Mouse (Mus musculus) forebrain, postnatal 0 days (tissue): Measurements from ENCODE around the gene Susd4. TPM values are rescaled to one million over a fixed set of nuclear protein-coding genes. Genes with fewer than 3 reads are reported as not detected.

Source experiments
- ATAC-seq: fragments of 200-750 bp; cut with Nextera tagmentation; 2 replicates; pipeline ENCODE4 v1.8.0; 2017; ENCODE audit warnings: mild to moderate bottlenecking, moderate library complexity
- DNase-seq: peaks from one replicate; pipeline ENCODE4 v3.0.0-alpha.2; 2015
- H3K27ac ChIP-seq: fragments of 300-500 bp; sonication (generic); 2 replicates; pipeline ENCODE4 v1.5.1; 2014; ENCODE audit warnings: low read depth, mild to moderate bottlenecking, antibody characterized with exemption, low read length, moderate library complexity, mixed read lengths
- H3K27me3 ChIP-seq: fragments of 300-500 bp; sonication (generic); 2 replicates; pipeline ENCODE4 v1.6.1; 2014; ENCODE audit warnings: mild to moderate bottlenecking, low read length, mixed read lengths; ENCODE audit not compliant: insufficient read depth
- H3K36me3 ChIP-seq: fragments of 300-500 bp; sonication (generic); 2 replicates; pipeline ENCODE4 v1.6.1; 2014; ENCODE audit warnings: mild to moderate bottlenecking, moderate library complexity; ENCODE audit not compliant: insufficient read depth
- H3K4me1 ChIP-seq: fragments of 300-500 bp; sonication (generic); 2 replicates; pipeline ENCODE4 v1.6.1; 2014; ENCODE audit warnings: antibody characterized with exemption; ENCODE audit not compliant: insufficient read depth
- H3K4me2 ChIP-seq: fragments of 300-500 bp; sonication (generic); 2 replicates; pipeline ENCODE4 v1.6.1; 2014; ENCODE audit warnings: low read depth, mild to moderate bottlenecking, moderate library complexity
- H3K4me3 ChIP-seq: fragments of 300-500 bp; sonication (generic); 2 replicates; pipeline ENCODE4 v1.5.1; 2014; ENCODE audit warnings: low read depth, low read length, mixed read lengths
- H3K9ac ChIP-seq: fragments of 300-500 bp; sonication (generic); 2 replicates; pipeline ENCODE4 v1.6.1; 2014; ENCODE audit warnings: mild to moderate bottlenecking
- H3K9me3 ChIP-seq: fragments of 300-500 bp; sonication (generic); 2 replicates; pipeline ENCODE4 v1.6.1; 2016; ENCODE audit warnings: low read length
- CTCF ChIP-seq: sonication (generic); IDR thresholded peaks from 2 replicates; pipeline ENCODE4 v1.5.1; 2016; ENCODE audit warnings: antibody characterized with exemption, control low read depth, low read depth
- WGBS: fragments of 180-500 bp; shearing (Covaris S2); extraction: QIAGEN DNeasy Blood & Tissue Kit; methylation state at CpG from one replicate; pipeline ENCODE4 v1.1.7; 2014; 5-methylcytosine and 5-hydroxymethylcytosine counted together
- polyA plus RNA-seq: library from polyadenylated mRNA; unstranded; fragments of >200 nt; fragmentation: Nextera tagmentation; extraction: Ambion mirVana; gene quantifications from 2 replicates; pipeline ENCODE4 v1.2.1, GENCODE M21; 2015
- total RNA-seq: library from RNA; depleted of rRNA; stranded (reverse); fragments of >200 nt; gene quantifications from 2 replicates; pipeline ENCODE4 v1.2.3, GENCODE M21; 2014

The Susd4 gene
- total and polyA plus RNA-seq, 2 experiments from 2014 or later = 55.4 to 65.4 TPM

DNA sequence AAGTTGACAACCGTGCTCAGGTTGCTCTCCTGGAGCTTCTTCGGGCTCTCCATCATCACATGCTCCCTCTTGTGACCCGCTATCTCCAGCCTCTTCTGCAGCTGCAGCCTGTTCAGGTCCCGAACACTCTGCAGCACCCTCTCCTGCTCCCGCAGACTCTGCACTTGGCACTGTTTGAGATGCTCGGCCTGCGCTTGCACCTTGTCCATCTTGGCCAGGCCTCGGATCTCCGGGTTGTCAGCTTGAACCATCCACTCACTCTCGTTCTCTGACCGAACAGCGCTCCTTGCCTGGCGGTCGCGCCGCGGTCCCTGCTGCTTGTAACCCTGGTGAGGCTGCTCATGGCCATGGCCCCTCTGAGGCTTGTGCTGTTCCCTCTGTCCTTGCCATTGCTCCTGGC lies 15.8 kb upstream of the Susd4 start:
- Histone ChIP-seq H3K9ac (no peak overlapping the region), H3K27ac (no peak overlapping the region), H3K4me2 (no peak overlapping the region), H3K27me3 (no peaks in the 10 kb centered on the region), H3K4me3 (no peak overlapping the region), H3K4me1 (no peaks in the 10 kb centered on the region), H3K9me3 (no peaks in the 10 kb centered on the region), H3K36me3 (no peaks in the 10 kb centered on the region)
- no peak for TF ChIP-seq CTCF
- no peak for DNase-seq
- no peak for ATAC-seq
- WGBS = 91% methylated on average over 17 of the region's 17 CpGs

DNA sequence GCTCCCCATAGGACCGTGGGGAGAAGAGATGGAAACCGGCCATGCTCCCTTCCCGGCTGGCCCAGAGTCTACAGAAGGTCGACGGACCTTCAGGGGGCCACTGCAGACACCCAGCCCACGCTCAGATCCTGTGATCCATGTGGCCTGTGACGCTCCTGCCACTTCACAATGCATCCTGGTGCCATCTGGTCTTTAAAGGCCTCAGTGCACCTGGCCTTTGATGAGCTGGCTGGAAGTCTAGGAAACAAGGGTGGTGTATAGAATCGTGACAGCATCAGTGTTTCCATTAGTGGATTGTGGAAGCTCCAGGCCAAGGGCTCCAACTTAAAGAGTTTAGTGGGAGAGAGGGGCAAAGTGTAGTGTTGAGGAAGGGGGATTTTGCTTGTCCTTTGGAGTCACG lies 14.6 kb upstream of the Susd4 start, which contains the start of gene Ccdc185:
Gene Ccdc185, minus strand, starts transcription at position 101 of the 400 bp plus-strand sequence.
- DNase-seq (no peak), ATAC-seq (no peak)
- 92% methylated on average over 9 of the region's 9 CpGs for WGBS
- Histone ChIP-seq H3K27me3 (no peaks in the 10 kb centered on the region), H3K4me1 (no peaks in the 10 kb centered on the region), H3K4me2 (no peak within 1 kb of the TSS), H3K9ac (no peak within 1 kb of the TSS), H3K9me3 (no peaks in the 10 kb centered on the region), H3K36me3 (no peaks in the 10 kb centered on the region), H3K4me3 (no peak within 1 kb of the TSS), H3K27ac (no peak within 1 kb of the TSS)
- no peak for TF ChIP-seq CTCF

DNA sequence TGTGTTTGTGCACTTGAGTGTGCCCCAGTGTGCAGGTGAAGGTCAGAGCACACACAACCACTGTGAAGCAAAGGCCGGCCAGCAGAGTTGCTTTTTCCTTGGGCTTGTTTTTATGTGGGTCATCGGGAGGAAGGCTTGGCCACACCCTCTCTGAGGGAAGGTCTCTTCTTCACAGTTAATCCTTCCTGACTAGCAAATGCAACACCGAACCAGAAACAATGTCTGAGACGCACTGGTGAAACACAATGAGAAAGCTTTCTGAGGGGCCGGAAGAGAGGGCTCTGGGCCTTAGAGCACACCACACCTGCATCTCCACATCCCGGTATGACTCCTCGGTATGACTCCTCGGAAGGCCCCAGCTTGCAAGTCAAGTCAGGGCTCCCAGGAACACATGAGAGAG lies 12.4 kb upstream of the Susd4 start:
- no peaks in the 10 kb centered on the region for H3K4me1 ChIP-seq
- no peak overlapping the region for H3K4me3 ChIP-seq
- WGBS = 45% methylated on average over 8 of the region's 8 CpGs
- H3K9me3 ChIP-seq = no peaks in the 10 kb centered on the region
- H3K9ac ChIP-seq = no peak overlapping the region
- TF ChIP-seq CTCF = no peak
- no peak overlapping the region for H3K4me2 ChIP-seq
- H3K27ac ChIP-seq = no peak overlapping the region
- no peaks in the 10 kb centered on the region for H3K36me3 ChIP-seq
- ATAC-seq (no peak), DNase-seq (no peak)
- no peaks in the 10 kb centered on the region for H3K27me3 ChIP-seq

DNA sequence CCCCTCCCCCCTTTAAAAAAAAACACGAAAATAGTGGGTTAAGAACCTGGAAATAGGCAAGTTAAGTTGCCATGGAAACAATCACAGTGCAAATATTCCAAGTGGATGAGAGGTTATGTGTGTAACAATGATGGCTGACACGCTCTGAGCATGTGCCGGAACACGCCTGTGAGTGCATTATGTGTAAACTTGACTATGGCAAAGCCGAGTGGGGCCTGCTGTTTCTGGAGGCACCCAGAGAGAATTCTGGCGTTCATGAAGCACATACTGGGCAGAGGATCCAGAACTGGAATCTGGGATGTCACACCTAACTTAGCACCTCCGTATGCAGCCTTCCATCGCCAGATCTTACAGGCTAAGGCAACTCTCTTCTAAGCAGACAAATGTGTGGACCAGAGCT lies 10.0 kb upstream of the Susd4 start:
- H3K4me1 ChIP-seq = no peaks in the 10 kb centered on the region
- DNase-seq (peak; percentile 46), ATAC-seq (peak; percentile 81)
- no peak for TF ChIP-seq CTCF
- H3K9me3 ChIP-seq = no peaks in the 10 kb centered on the region
- H3K9ac ChIP-seq = no peak overlapping the region
- no peaks in the 10 kb centered on the region for H3K36me3 ChIP-seq
- no peak overlapping the region for H3K27ac ChIP-seq
- no peak overlapping the region for H3K4me2 ChIP-seq
- H3K27me3 ChIP-seq = no peaks in the 10 kb centered on the region
- H3K4me3 ChIP-seq = no peak overlapping the region
- WGBS = 61% methylated on average over 8 of the region's 8 CpGs

DNA sequence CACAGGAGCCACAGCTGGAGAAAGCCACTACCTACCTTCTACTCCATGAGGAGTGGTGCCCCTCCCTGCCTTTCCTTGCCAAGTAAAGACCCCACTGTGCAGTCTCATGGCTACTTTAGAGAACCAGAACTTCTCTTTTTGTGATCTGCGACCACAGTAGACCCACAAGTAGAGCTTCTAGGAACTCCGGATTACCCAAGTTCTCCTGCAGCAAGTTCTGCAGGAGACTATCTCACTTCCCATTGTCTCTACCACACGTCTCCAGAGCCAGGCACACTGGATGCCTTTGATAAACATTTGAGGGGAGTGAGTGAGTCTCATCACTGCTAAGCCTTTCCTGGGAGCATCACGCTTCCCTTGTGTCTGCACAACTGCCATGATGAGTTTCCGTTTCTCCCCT lies 8.8 kb upstream of the Susd4 start:
- DNase-seq = no peak

DNA sequence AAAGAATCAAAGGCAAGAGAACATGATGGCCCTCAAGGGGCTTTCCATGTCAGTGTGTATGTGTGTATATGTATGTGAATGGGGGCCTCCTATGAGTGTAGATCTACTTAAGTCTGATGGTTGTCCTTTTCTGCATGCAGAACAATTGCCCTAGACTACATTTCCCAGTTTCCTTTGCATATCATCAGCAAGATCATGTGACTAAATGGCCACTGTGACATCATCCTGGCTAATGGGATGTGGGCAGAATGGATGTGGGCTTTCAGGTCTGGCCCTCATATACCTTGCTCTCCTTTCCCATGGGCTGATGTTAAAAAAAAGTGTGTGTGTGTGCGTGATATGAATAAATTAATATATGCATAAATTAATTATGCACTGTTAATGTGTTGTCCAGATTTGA lies 4.9 kb upstream of the Susd4 start:
- Histone ChIP-seq H3K9me3 (no peaks in the 10 kb centered on the region), H3K27me3 (no peaks in the 10 kb centered on the region), H3K36me3 (no peaks in the 10 kb centered on the region), H3K4me2 (no peak overlapping the region), H3K9ac (no peak overlapping the region), H3K4me1 (peaks cover 3% of the 10 kb centered on the region; the same call in 1 of the 2 replicates), H3K27ac (no peak overlapping the region), H3K4me3 (no peak overlapping the region)
- no peak for ATAC-seq
- DNase-seq = no peak
- no peak for TF ChIP-seq CTCF
- WGBS = 86% methylated on average over 1 of the region's 1 CpGs

More for the DNA sequence above, 8.8 kb upstream of the Susd4 start:
- Histone ChIP-seq H3K9me3 (no peaks in the 10 kb centered on the region), H3K4me2 (no peak overlapping the region), H3K27me3 (no peaks in the 10 kb centered on the region), H3K36me3 (no peaks in the 10 kb centered on the region), H3K27ac (no peak overlapping the region), H3K9ac (no peak overlapping the region), H3K4me1 (no peaks in the 10 kb centered on the region), H3K4me3 (no peak overlapping the region)
- no peak for ATAC-seq
- TF ChIP-seq CTCF = no peak
- 87% methylated on average over 5 of the region's 5 CpGs for WGBS

DNA sequence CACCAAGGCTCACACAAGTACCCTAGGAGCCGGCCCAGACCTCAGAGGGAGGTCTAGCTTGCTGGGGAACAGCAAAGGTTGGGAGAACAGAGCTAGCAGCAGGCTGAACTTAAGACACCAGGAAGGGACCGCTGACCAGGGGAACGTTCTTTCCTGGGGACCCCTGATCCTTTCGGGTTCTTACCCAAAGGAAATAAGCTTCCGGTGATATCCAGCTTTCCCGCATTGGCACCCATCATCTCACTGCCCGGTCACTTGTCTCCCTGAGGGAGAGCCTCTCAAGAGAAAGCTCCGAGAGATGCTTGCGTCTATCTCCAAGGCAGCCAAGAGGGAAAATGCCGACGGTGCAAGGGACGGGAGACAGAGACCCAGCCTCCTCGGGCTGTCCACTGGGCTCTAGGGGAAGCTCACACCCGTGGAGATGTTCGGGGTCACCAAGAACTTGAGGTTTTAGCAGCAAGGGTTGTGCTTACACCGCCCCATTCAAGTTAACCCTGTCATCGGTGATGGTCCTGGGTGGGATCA lies 407 bp upstream of the Susd4 start:
- H3K9me3 ChIP-seq = no peaks in the 10 kb centered on the region

More for the DNA sequence above, 407 bp upstream of the Susd4 start:
- ATAC-seq = peak; percentile 5
- H3K27ac ChIP-seq = peak overlapping the region; percentile 83
- H3K36me3 ChIP-seq = no peaks in the 10 kb centered on the region
- peaks cover 5% of the 10 kb centered on the region; the same call in 1 of the 2 replicates for H3K4me1 ChIP-seq
- H3K27me3 ChIP-seq = no peaks in the 10 kb centered on the region
- 7% methylated on average over 17 of the region's 17 CpGs for WGBS
- H3K4me2 ChIP-seq = peak overlapping the region; percentile 98
- H3K9ac ChIP-seq = peak overlapping the region; percentile 72
- H3K4me3 ChIP-seq = peak overlapping the region; percentile 67
- no peak for DNase-seq
- TF ChIP-seq CTCF = no peak
